Mouse (Mus musculus): ENCODE measurements around the gene Ccdc6. TPM values are rescaled to one million over a fixed set of nuclear protein-coding genes. Genes with fewer than 3 reads are reported as not detected.

The Ccdc6 gene
- polyA plus RNA-seq, 1 experiment = 23.3 TPM

GRCm38 (mm10) chr10:70108016-70108415, 11.1 kb downstream of the Ccdc6 start:
- Histone ChIP-seq H3K4me3 (ENCODE audit: insufficient read depth, low read length) (no peak overlapping the region), H3K27ac (ENCODE audit: insufficient read depth, low read length) (no peak overlapping the region), H3K4me1 (ENCODE audit: control insufficient read depth, insufficient read depth, low read length) (peaks cover 12% of the 10 kb centered on the region)
- no peak for TF ChIP-seq POLR2A (IDR thresholded peaks at IDR 0.05; ENCODE audit: extremely low read depth, insufficient read depth, low read length)
- TF ChIP-seq CTCF (IDR thresholded peaks at IDR 0.05; ENCODE audit: extremely low read depth, insufficient read depth, low read length) = no peak

GRCm38 (mm10) chr10:70109974-70110373, 13.1 kb downstream of the Ccdc6 start:
- no peak for TF ChIP-seq POLR2A (IDR thresholded peaks at IDR 0.05; ENCODE audit: extremely low read depth, insufficient read depth, low read length)
- TF ChIP-seq CTCF (IDR thresholded peaks at IDR 0.05; ENCODE audit: extremely low read depth, insufficient read depth, low read length) = no peak

GRCm38 (mm10) chr10:70110815-70111214, 13.9 kb downstream of the Ccdc6 start:
- no peak for TF ChIP-seq POLR2A (IDR thresholded peaks at IDR 0.05; ENCODE audit: extremely low read depth, insufficient read depth, low read length)
- TF ChIP-seq CTCF (IDR thresholded peaks at IDR 0.05; ENCODE audit: extremely low read depth, insufficient read depth, low read length) = no peak
- peaks cover 11% of the 10 kb centered on the region for H3K4me1 ChIP-seq (ENCODE audit: control insufficient read depth, insufficient read depth, low read length)
- no peak overlapping the region for H3K4me3 ChIP-seq (ENCODE audit: insufficient read depth, low read length)
- H3K27ac ChIP-seq (ENCODE audit: insufficient read depth, low read length) = no peak overlapping the region

More at GRCm38 (mm10) chr10:70109974-70110373, 13.1 kb downstream of the Ccdc6 start:
- Histone ChIP-seq H3K27ac (ENCODE audit: insufficient read depth, low read length) (no peak overlapping the region), H3K4me1 (ENCODE audit: control insufficient read depth, insufficient read depth, low read length) (peaks cover 11% of the 10 kb centered on the region), H3K4me3 (ENCODE audit: insufficient read depth, low read length) (no peak overlapping the region)

GRCm38 (mm10) chr10:70111643-70112042, 14.7 kb downstream of the Ccdc6 start:
- TF ChIP-seq CTCF (IDR thresholded peaks at IDR 0.05; ENCODE audit: extremely low read depth, insufficient read depth, low read length) (no peak), POLR2A (IDR thresholded peaks at IDR 0.05; ENCODE audit: extremely low read depth, insufficient read depth, low read length) (no peak)
- Histone ChIP-seq H3K27ac (ENCODE audit: insufficient read depth, low read length) (no peak overlapping the region), H3K4me3 (ENCODE audit: insufficient read depth, low read length) (no peak overlapping the region), H3K4me1 (ENCODE audit: control insufficient read depth, insufficient read depth, low read length) (peaks cover 11% of the 10 kb centered on the region)

- H3K27ac ChIP-seq (ENCODE audit: insufficient read depth, low read length) = no peak overlapping the region
- H3K4me1 ChIP-seq (ENCODE audit: control insufficient read depth, insufficient read depth, low read length) = peaks cover 6% of the 10 kb centered on the region
- no peak overlapping the region for H3K4me3 ChIP-seq (ENCODE audit: insufficient read depth, low read length)
- no peak for TF ChIP-seq POLR2A (IDR thresholded peaks at IDR 0.05; ENCODE audit: extremely low read depth, insufficient read depth, low read length)
- no peak for TF ChIP-seq CTCF (IDR thresholded peaks at IDR 0.05; ENCODE audit: extremely low read depth, insufficient read depth, low read length)
Observed at GRCm38 (mm10) chr10:70114048-70114635, 17.2 kb downstream of the Ccdc6 start.

DNA sequence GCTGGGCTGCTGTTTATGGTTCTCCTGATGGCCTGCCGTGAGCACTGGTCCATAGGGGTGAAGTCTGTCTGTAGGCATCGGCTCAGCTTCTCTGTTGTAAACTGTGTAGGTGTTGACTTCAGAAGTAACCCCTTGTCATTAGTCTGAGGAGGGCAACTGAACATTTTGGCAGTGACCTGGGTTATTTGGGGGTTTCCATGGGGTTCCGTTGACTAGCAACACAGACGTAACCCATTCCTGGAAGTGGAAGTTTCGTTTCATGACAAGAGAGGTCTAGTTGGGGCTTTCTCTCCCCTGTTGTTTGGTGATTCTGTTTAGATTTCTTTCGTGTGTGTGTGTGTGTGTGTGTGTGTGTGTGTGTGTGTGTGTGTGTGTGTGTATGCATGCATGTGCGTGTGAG, 19.5 kb downstream of the Ccdc6 start:
- no peak overlapping the region for H3K4me3 ChIP-seq (ENCODE audit: insufficient read depth, low read length)
- no peak for TF ChIP-seq CTCF (IDR thresholded peaks at IDR 0.05; ENCODE audit: extremely low read depth, insufficient read depth, low read length)
- TF ChIP-seq POLR2A (IDR thresholded peaks at IDR 0.05; ENCODE audit: extremely low read depth, insufficient read depth, low read length) = no peak
- H3K27ac ChIP-seq (ENCODE audit: insufficient read depth, low read length) = no peak overlapping the region
- peaks cover 11% of the 10 kb centered on the region for H3K4me1 ChIP-seq (ENCODE audit: control insufficient read depth, insufficient read depth, low read length)

- Histone ChIP-seq H3K4me1 (ENCODE audit: control insufficient read depth, insufficient read depth, low read length) (peaks cover 11% of the 10 kb centered on the region), H3K4me3 (ENCODE audit: insufficient read depth, low read length) (no peak overlapping the region), H3K27ac (ENCODE audit: insufficient read depth, low read length) (no peak overlapping the region)
- TF ChIP-seq CTCF (IDR thresholded peaks at IDR 0.05; ENCODE audit: extremely low read depth, insufficient read depth, low read length) = no peak
Observed at GRCm38 (mm10) chr10:70119451-70119850, 22.5 kb downstream of the Ccdc6 start.

DNA sequence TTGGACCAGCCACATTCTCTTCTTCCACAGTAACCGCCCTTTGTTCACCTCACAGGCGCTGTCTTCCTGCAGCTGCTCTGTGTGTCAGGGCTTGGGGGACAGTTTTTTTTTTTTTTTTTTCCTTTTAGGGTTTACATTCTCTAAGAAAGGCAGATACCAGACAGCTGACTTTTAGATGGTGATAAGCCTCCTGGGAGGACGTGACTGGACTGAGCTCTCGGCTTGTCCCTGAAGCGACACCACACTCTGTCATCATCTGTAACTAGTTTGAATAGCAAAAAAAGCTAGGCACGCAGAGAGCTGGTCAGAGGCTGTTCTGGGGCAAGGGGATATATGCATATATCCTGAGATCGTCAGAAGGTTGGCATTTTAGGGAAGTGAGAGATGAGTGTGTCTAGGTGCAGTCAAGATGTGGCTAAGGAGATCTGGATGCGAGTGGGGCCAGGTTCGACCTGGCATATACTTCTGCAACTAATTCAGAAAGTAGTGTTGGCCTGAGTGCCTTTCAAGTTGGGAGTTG, 23.0 kb downstream of the Ccdc6 start:
- Histone ChIP-seq H3K27ac (ENCODE audit: insufficient read depth, low read length) (no peak overlapping the region), H3K4me1 (ENCODE audit: control insufficient read depth, insufficient read depth, low read length) (peaks cover 11% of the 10 kb centered on the region), H3K4me3 (ENCODE audit: insufficient read depth, low read length) (no peak overlapping the region)
- no peak for TF ChIP-seq CTCF (IDR thresholded peaks at IDR 0.05; ENCODE audit: extremely low read depth, insufficient read depth, low read length)
- TF ChIP-seq POLR2A (IDR thresholded peaks at IDR 0.05; ENCODE audit: extremely low read depth, insufficient read depth, low read length) = no peak

DNA sequence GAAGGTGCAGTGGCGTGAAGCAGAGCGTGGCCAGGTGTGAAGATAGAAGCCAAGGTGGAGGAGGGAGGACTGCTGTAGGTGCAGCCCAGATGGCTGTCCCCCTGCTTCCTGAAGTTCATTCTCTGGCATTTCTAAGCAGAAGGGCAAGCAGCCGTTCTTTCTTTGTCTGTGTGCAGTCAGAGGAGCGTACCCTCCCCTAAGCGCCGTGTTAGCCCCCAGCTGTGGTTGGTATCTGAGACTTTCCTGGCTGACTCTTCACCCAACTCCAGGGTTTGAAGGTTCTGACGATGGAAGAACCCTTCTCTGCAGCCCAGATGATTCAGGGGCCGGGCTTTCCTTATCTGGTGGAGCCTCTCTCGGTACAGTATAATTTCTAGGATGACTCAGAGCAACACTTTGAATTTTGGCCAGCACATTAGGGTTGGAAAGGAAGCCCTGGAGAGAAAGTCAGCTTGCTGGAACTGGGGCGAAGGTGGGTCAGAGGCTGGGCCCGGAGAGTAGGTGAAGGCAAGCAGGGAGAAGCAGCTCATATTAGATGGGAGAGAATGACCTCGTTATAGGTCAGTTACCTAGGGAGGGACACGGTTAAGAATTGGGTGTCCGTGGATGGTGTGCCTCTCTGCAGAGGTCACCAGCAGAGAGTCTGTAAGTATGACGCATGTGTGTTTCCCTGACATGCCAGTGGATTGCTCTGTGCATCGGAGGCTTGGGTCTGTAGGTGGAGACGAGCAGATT, 23.9 kb downstream of the Ccdc6 start:
- H3K4me3 ChIP-seq (ENCODE audit: insufficient read depth, low read length) = no peak overlapping the region
- no peak for TF ChIP-seq POLR2A (IDR thresholded peaks at IDR 0.05; ENCODE audit: extremely low read depth, insufficient read depth, low read length)
- no peak for TF ChIP-seq CTCF (IDR thresholded peaks at IDR 0.05; ENCODE audit: extremely low read depth, insufficient read depth, low read length)
- H3K27ac ChIP-seq (ENCODE audit: insufficient read depth, low read length) = no peak overlapping the region
- peaks cover 11% of the 10 kb centered on the region for H3K4me1 ChIP-seq (ENCODE audit: control insufficient read depth, insufficient read depth, low read length)

- Histone ChIP-seq H3K4me3 (ENCODE audit: insufficient read depth, low read length) (no peak overlapping the region), H3K27ac (ENCODE audit: insufficient read depth, low read length) (no peak overlapping the region), H3K4me1 (ENCODE audit: control insufficient read depth, insufficient read depth, low read length) (peaks cover 13% of the 10 kb centered on the region)
- no peak for TF ChIP-seq POLR2A (IDR thresholded peaks at IDR 0.05; ENCODE audit: extremely low read depth, insufficient read depth, low read length)
- TF ChIP-seq CTCF (IDR thresholded peaks at IDR 0.05; ENCODE audit: extremely low read depth, insufficient read depth, low read length) = no peak
Observed at GRCm38 (mm10) chr10:70121406-70121695, 24.4 kb downstream of the Ccdc6 start.

Data from cortical plate, adult 2 months (tissue).